Mouse (Mus musculus): ENCODE data around the gene 2900026A02Rik.

GRCm38 (mm10) chr5:113118695-113119094, 102.3 kb downstream of the 2900026A02Rik start:
- TF ChIP-seq CTCF (IDR thresholded peaks at IDR 0.05; ENCODE audit: insufficient read depth, low read length): no peak
- no peak for TF ChIP-seq POLR2A (IDR thresholded peaks at IDR 0.05; ENCODE audit: borderline replicate concordance, extremely low read depth, low read depth, low read length)
